Mouse (Mus musculus) C2C12 (cell line): ENCODE results near the gene Fkbp9. TPM values are rescaled to one million over a fixed set of nuclear protein-coding genes. Genes with fewer than 3 reads are reported as not detected.

ENCODE experiments used
- H3K27me3 ChIP-seq: one replicate; pipeline ENCODE4 v1.6.1; 2011; ENCODE audit not compliant: control insufficient read depth, insufficient read depth, insufficient read length
- H3K36me3 ChIP-seq: one replicate; pipeline ENCODE4 v1.6.1; 2011; ENCODE audit not compliant: control insufficient read depth, insufficient read depth
- H3K4me3 ChIP-seq: one replicate; pipeline ENCODE4 v1.5.1; 2011; ENCODE audit warnings: mild to moderate bottlenecking, control low read depth; ENCODE audit not compliant: poor library complexity, insufficient read depth, severe bottlenecking
- H3K79me2 ChIP-seq: one replicate; pipeline ENCODE4 v1.6.1; 2011; ENCODE audit not compliant: control insufficient read depth, insufficient read depth
- H3K79me3 ChIP-seq: one replicate; pipeline ENCODE4 v1.6.1; 2011; ENCODE audit warnings: low read depth, control low read depth
- H3ac ChIP-seq: one replicate; pipeline ENCODE3; 2011; ENCODE audit warnings: low read depth; ENCODE audit not compliant: control insufficient read depth, insufficient read length
- CEBPB ChIP-seq: IDR thresholded peaks from one replicate; pipeline ENCODE4 v1.6.1; 2011; ENCODE audit warnings: low read depth, mild to moderate bottlenecking, control low read depth, moderate library complexity
- CTCF ChIP-seq: IDR thresholded peaks from one replicate; pipeline ENCODE4 v1.5.1; 2011; ENCODE audit not compliant: control insufficient read depth, insufficient read depth, insufficient read length
- FOSL1 ChIP-seq: IDR thresholded peaks from one replicate; pipeline ENCODE4 v1.8.0; 2011; ENCODE audit warnings: mild to moderate bottlenecking, low read length; ENCODE audit not compliant: poor library complexity, insufficient read depth, severe bottlenecking
- MAX ChIP-seq: IDR thresholded peaks from one replicate; pipeline ENCODE4 v1.6.1; 2011; ENCODE audit warnings: mild to moderate bottlenecking, control low read depth
- MYOD1 ChIP-seq: IDR thresholded peaks from one replicate; pipeline ENCODE4 v1.6.1; 2011; ENCODE audit warnings: low read depth; ENCODE audit not compliant: control insufficient read depth, insufficient read length
- MYOG ChIP-seq: IDR thresholded peaks from one replicate; pipeline ENCODE4 v1.6.1; 2011; ENCODE audit not compliant: control insufficient read depth, insufficient read length; ENCODE audit errors: extremely low read depth
- USF1 ChIP-seq: IDR thresholded peaks from one replicate; pipeline ENCODE4 v1.6.1; 2011; ENCODE audit warnings: low read depth, mild to moderate bottlenecking, control low read depth, moderate library complexity
- polyA plus RNA-seq: library from polyadenylated mRNA; unstranded; fragments of >200 nt; fragmentation: generic; extraction: Trizol; gene quantifications from one replicate; pipeline ENCODE4 v1.2.1, GENCODE M21; 2012; ENCODE audit warnings: missing spikeins

Fkbp9 gene
- polyA plus RNA-seq, 1 experiment, result 90.4 TPM

- peaks cover 22% of the 10 kb centered on the region for H3K36me3 ChIP-seq
- H3K4me3 ChIP-seq, result no peak overlapping the region
- no peaks in the 10 kb centered on the region for H3K27me3 ChIP-seq
- H3K79me2 ChIP-seq, result peaks cover 73% of the 10 kb centered on the region
- TF ChIP-seq CEBPB (no peak), MYOD1 (no peak), CTCF (no peak), FOSL1 (no peak), USF1 (no peak), MYOG (no peak)
- peaks cover 72% of the 10 kb centered on the region for H3K79me3 ChIP-seq
- no peak overlapping the region for H3ac ChIP-seq
These were observed 37.0 kb upstream of the Fkbp9 start for GRCm38 (mm10) chr6:56794834-56795233.

- Histone ChIP-seq H3K36me3 (peaks cover 13% of the 10 kb centered on the region), H3K27me3 (no peaks in the 10 kb centered on the region), H3K4me3 (peak overlapping the region; percentile 65), H3K79me3 (peaks cover 58% of the 10 kb centered on the region), H3ac (peak overlapping the region; percentile 61), H3K79me2 (peaks cover 59% of the 10 kb centered on the region)
- TF ChIP-seq MAX, result no peak
- TF ChIP-seq MYOG, result no peak
- TF ChIP-seq FOSL1, result no peak
- no peak for TF ChIP-seq MYOD1
- TF ChIP-seq CEBPB, result no peak
These were observed 35.6 kb upstream of the Fkbp9 start for GRCm38 (mm10) chr6:56796232-56796631.

- Histone ChIP-seq H3K36me3 (peaks cover 13% of the 10 kb centered on the region), H3K79me2 (peaks cover 54% of the 10 kb centered on the region), H3K4me3 (peak overlapping the region; percentile 65), H3ac (peak overlapping the region; percentile 89), H3K79me3 (peaks cover 53% of the 10 kb centered on the region), H3K27me3 (no peaks in the 10 kb centered on the region)
- TF ChIP-seq CEBPB, result no peak
- peak; percentile 97 for TF ChIP-seq USF1
- no peak for TF ChIP-seq MYOD1
- no peak for TF ChIP-seq CTCF
These were observed 35.2 kb upstream of the Fkbp9 start for GRCm38 (mm10) chr6:56796668-56797141.

- Histone ChIP-seq H3K79me3 (peaks cover 45% of the 10 kb centered on the region), H3ac (peak within 1 kb of the TSS; percentile 89), H3K36me3 (peaks cover 13% of the 10 kb centered on the region), H3K27me3 (no peaks in the 10 kb centered on the region), H3K79me2 (peaks cover 46% of the 10 kb centered on the region), H3K4me3 (peak within 1 kb of the TSS; percentile 65)
- peak; percentile 55 for TF ChIP-seq MAX
- no peak for TF ChIP-seq USF1
These were observed 34.3 kb upstream of the Fkbp9 start, which contains the start of gene Kbtbd2 for GRCm38 (mm10) chr6:56797311-56798151. Gene Kbtbd2, minus strand, starts transcription at chr6:56797813.

- TF ChIP-seq MAX (no peak), CEBPB (no peak), CTCF (no peak), FOSL1 (no peak), USF1 (no peak), MYOG (no peak), MYOD1 (no peak)
- Histone ChIP-seq H3K27me3 (no peaks in the 10 kb centered on the region), H3K79me3 (peaks cover 39% of the 10 kb centered on the region), H3K4me3 (peak overlapping the region; percentile 65), H3K36me3 (peaks cover 13% of the 10 kb centered on the region), H3ac (peak overlapping the region; percentile 84), H3K79me2 (peaks cover 40% of the 10 kb centered on the region)
These were observed 33.8 kb upstream of the Fkbp9 start for GRCm38 (mm10) chr6:56798152-56798465.

GRCm38 (mm10) chr6:56805026-56805425 lies 26.8 kb upstream of the Fkbp9 start:
- no peak overlapping the region for H3K4me3 ChIP-seq
- H3ac ChIP-seq, result no peak overlapping the region
- no peaks in the 10 kb centered on the region for H3K79me2 ChIP-seq
- no peaks in the 10 kb centered on the region for H3K79me3 ChIP-seq
- TF ChIP-seq MAX (no peak), MYOD1 (no peak), CTCF (no peak), MYOG (no peak), FOSL1 (no peak), CEBPB (no peak), USF1 (no peak)
- no peaks in the 10 kb centered on the region for H3K27me3 ChIP-seq
- no peaks in the 10 kb centered on the region for H3K36me3 ChIP-seq
